Mouse (Mus musculus) myocyte (in vitro differentiated cells): Measurements from ENCODE around the gene Nhp2.

Experiments used
- CEBPB ChIP-seq: IDR thresholded peaks from 2 replicates; pipeline ENCODE4 v1.6.1; 2011; ENCODE audit warnings: mild to moderate bottlenecking, moderate library complexity; ENCODE audit not compliant: poor library complexity, insufficient read depth, severe bottlenecking
- E2F4 ChIP-seq: IDR thresholded peaks from one replicate; pipeline ENCODE4 v1.6.1; 2011; ENCODE audit warnings: mild to moderate bottlenecking, control low read depth, moderate library complexity; ENCODE audit not compliant: insufficient read depth
- MAX ChIP-seq: IDR thresholded peaks from one replicate; pipeline ENCODE4 v1.6.1; 2011; ENCODE audit warnings: low read depth, mild to moderate bottlenecking, control low read depth
- MYOD1 ChIP-seq, 3 experiments: IDR thresholded peaks; one replicate each; pipeline ENCODE4 v1.6.1; 2011; ENCODE audit warnings: control low read depth in 2 of 3, low read depth in 2 of 3, mild to moderate bottlenecking in 2 of 3, moderate library complexity in 1 of 3; ENCODE audit not compliant: insufficient read length in 2 of 3, control insufficient read depth in 1 of 3
- POLR2A ChIP-seq: IDR thresholded peaks from one replicate; pipeline ENCODE4 v1.6.1; 2011; ENCODE audit warnings: low read depth, mild to moderate bottlenecking, control low read depth, moderate library complexity; ENCODE audit not compliant: insufficient read length
- POLR2AphosphoS2 ChIP-seq: IDR thresholded peaks from one replicate; pipeline ENCODE4 v1.6.1; 2011; ENCODE audit warnings: low read depth, control low read depth; ENCODE audit not compliant: insufficient read length
- REST ChIP-seq: IDR thresholded peaks from one replicate; pipeline ENCODE4 v1.6.1; 2011; ENCODE audit warnings: mild to moderate bottlenecking, control low read depth, moderate library complexity; ENCODE audit not compliant: insufficient read depth, insufficient read length
- SRF ChIP-seq: IDR thresholded peaks from one replicate; pipeline ENCODE4 v1.6.1; 2011; ENCODE audit warnings: low read depth; ENCODE audit not compliant: control insufficient read depth, insufficient read length
- TCF12 ChIP-seq: IDR thresholded peaks from one replicate; pipeline ENCODE4 v1.6.1; 2011; ENCODE audit warnings: mild to moderate bottlenecking, control low read depth; ENCODE audit not compliant: poor library complexity, insufficient read depth, severe bottlenecking
- TCF3 ChIP-seq: IDR thresholded peaks from one replicate; pipeline ENCODE4 v1.6.1; 2011; ENCODE audit warnings: low read depth, control low read depth; ENCODE audit not compliant: insufficient read length
- USF1 ChIP-seq: IDR thresholded peaks from one replicate; pipeline ENCODE4 v1.6.1; 2011; ENCODE audit warnings: low read depth, mild to moderate bottlenecking, control low read depth, moderate library complexity

DNA sequence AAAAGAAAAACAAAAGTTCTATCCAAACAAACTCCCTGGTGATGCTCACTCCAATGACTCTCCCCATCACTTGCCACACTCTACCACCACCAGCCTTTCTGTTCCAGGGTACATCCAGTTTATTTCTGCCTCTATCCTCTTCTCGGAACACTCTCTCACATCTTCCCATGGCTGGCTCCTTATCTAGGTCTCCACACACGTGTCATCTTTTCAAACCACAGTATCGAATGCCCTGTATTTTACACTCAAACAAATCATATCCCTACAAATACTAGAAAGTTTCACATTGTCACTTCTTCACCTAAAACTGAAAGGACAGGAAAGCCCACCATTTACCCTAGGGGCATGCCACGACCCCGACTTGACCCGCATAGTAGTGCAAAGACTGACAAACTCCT lies 15.6 kb downstream of the Nhp2 start:
- TF ChIP-seq POLR2A (no peak), POLR2AphosphoS2 (no peak), CEBPB (no peak), TCF12 (no peak), MAX (no peak), USF1 (no peak), MYOD1 (IDR thresholded peaks at IDR 0.05; ENCODE audit: control insufficient read depth in 1 of 3, insufficient read length in 2 of 3, low read depth in 2 of 3) (no peak), E2F4 (no peak), TCF3 (no peak), REST (no peak), SRF (no peak)
